Mouse (Mus musculus) gastrocnemius, adult 2 months (tissue): Measurements from ENCODE around the gene Ank. TPM values are rescaled to one million over a fixed set of nuclear protein-coding genes. Genes with fewer than 3 reads are reported as not detected.
A peak's percentile ranks its signal among the peaks of the same experiment; 100 is the strongest.

Experiments
- DNase-seq: peaks from one replicate; pipeline ENCODE4 v3.0.0; 2022
- H3K27ac ChIP-seq: fragments of 200-600 bp; 2 replicates; pipeline ENCODE4 v1.8.1; 2022; ENCODE audit warnings: mild to moderate bottlenecking
- H3K4me3 ChIP-seq: fragments of 200-600 bp; 2 replicates; pipeline ENCODE4 v1.8.1; 2022; ENCODE audit warnings: mild to moderate bottlenecking, moderate library complexity
- CTCF ChIP-seq: fragments of 200-600 bp; IDR thresholded peaks from 2 replicates; pipeline ENCODE4 v1.8.1; 2022; ENCODE audit warnings: antibody characterized with exemption, mild to moderate bottlenecking, moderate library complexity
- intact Hi-C: fragments of 180-260 bp; cut with DNase I; formaldehyde crosslinking; loops from one replicate; pipeline ENCODE4 v1.15.1; 2025
- total RNA-seq, 2 experiments: library from RNA; stranded (reverse); gene quantifications; 2 replicates each; pipeline ENCODE4 v1.2.3; 2021

Ank gene
- total RNA-seq, 2 experiments from 2014 or later = 134 to 142 TPM

DNA sequence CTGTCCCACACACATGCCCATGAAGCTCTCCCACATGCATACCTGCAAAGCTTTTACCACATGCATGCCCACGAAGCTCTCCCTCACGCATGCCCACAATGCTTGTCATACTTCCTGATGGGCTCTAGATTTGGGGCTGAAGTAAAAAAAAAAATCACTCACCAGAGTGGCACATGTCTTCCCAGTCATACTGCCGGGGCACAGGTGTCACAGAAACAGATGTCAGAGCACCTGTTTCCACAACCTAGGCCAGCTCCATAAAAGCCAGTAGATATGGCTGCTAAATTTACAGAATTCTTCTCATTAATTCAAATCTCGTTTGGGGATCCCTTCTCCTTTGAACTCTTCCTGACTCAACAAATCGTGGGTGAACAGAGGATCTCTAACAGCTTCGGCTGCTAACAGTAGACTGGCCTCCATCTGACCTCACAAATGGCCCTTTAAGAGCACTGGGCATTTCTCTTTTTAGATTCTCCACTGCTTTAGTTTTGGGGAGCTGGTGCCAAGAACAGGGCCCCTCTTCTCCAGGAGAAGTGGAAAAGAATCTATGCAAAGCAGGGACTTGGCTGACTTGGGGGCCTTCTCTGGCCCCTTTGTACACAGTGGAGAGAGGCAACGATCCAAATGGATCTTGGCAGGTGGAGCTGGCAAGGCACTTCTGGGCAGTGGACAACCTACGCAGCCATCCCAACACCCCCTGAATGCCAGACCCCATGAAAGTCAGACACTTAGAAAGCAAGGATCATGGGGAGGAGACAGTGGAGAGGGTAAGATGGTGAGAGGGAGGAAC lies 108.7 kb downstream of the Ank start:
- TF ChIP-seq CTCF = no peak
- DNase-seq = no peak
- Histone ChIP-seq H3K27ac (peak overlapping the region; percentile 16), H3K4me3 (no peak overlapping the region)
- intact Hi-C loops = no loop called here

DNA sequence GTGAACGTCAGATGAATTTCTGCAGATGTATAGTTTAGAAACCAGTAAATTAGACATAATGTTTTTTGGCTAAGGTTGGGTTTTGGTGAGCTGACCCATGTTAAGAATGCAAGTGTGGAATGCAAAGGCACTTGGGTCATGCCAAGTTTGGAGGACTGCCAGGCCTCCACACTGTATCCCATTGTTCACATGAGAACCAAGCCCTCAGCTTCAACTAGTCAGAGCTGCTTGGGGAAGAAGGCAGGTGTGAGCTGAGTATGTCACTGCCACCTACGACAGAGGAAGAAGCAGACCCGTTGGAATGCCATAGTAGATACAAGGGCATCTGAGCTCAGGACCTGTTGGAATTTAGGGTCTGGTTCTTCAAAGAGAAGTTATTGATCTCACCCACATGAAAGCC lies 109.5 kb downstream of the Ank start:
- intact Hi-C loops = no loop called here
- DNase-seq = no peak
- no peak for TF ChIP-seq CTCF
- H3K27ac ChIP-seq = peak overlapping the region; percentile 16; the same call in 1 of the 2 replicates
- H3K4me3 ChIP-seq = no peak overlapping the region

DNA sequence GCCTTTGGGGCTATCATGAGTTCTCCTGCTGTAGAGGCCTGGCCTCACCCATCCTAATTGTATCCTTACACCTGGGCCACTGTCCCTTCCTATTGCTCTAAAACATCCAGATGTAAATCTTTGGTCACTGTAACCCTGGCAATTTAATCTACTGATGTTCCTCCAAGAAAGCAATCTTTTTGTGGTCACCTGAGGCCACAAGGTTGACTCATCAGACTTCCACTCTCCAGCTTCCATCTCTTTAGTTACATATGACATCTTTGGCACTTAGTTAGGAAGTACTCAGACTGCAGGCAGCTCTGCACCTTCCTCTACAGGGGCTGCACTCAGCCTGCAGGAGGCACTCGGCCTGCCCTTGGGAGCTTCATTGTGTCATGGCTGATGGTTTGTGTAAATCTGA lies 110.4 kb downstream of the Ank start:
- Histone ChIP-seq H3K27ac (no peak overlapping the region), H3K4me3 (no peak overlapping the region)
- no peak for DNase-seq
- intact Hi-C loops = loop anchor here (1.0 kb wide), 1 partner anchor 108 kb away; no protein-coding TSS in a partner anchor
- TF ChIP-seq CTCF = no peak

DNA sequence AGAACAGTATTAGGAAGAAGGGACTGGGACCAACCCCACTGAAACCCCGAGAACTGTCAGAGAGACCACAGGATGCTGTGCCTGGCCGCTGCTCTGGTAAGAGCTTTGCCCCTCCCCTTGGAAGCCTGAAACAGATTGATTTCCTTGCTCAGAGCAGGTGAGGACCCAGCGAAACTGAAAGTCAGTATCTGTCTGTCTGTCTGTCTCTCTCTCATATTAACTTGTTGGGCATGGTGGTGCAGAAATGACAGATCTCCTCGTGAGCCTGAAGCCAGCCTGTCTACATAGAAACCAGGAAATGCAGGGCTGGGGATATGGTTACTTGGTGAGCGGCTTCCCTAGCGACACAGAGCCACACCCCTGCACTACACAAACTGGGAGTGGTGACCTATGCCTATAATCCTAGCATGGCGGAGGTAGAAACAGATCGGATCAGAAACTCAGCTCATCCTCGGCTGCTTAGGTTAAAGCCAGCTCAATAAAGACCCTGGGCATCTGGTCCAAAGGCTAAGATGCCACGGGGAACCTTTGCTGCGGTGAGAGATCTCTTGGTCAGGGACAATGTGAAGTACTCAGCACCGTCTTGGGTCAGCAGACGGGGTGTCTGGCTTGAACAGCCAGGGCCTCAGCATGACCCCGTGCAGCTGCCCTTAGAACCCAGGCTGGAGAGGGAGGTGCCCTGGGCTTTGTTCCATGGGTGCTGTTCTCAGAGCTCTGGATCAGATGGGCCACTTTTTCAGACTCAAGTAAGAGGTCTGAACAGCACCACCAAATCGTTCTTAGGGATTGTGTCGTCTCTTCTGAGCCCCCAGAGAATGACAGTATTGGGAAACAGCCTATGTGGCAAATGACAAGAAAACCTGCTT lies 111.7 kb downstream of the Ank start:
- intact Hi-C loops = loop anchor here (1.0 kb wide), 1 partner anchor 109 kb away; no protein-coding TSS in a partner anchor
- peak overlapping the region; percentile 59 for H3K27ac ChIP-seq

DNA sequence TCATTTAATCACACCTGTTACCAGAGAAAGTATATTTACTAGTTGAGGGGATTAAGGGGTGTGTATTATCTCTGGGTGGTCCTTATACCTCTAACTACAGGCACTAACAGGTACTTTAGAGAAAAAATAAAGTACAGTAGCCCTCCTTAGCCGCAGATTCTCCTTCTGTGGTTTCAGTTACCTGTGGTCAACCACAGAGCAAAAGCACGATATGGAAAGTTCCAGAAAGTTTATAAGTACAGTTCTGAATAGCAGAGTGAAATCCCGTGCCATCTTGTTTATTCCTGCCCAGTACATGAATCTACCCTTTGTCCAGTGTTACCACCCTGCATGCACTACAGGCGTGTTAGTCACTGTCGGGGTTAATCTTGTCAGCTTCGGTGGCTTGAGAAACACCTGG lies 112.4 kb downstream of the Ank start:
- TF ChIP-seq CTCF = no peak

More for the DNA sequence above, 111.7 kb downstream of the Ank start:
- H3K4me3 ChIP-seq = no peak overlapping the region
- no peak for TF ChIP-seq CTCF
- DNase-seq = no peak

DNA sequence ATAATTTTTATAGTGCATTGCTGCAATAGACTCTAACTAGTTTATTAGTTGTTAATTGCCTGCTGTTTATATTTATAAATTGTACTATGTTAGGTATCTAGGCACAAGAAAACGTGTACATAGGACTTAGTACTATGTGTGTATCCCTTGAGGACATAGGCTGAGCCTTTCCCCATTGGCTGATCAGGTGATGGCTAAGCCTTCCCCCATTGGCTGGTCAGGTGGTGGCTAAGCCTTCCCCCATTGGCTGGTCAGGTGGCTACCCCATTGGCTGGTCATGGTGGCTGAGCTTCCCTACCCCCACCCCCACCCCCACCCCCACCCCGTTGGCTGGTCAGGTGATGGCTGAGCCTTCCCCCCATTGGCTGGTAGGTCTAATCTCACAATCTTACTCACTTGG lies 113.4 kb downstream of the Ank start:
- intact Hi-C loops = no loop called here
- Histone ChIP-seq H3K4me3 (no peak overlapping the region), H3K27ac (peak overlapping the region; percentile 76; the same call in 1 of the 2 replicates)
- TF ChIP-seq CTCF = no peak
- no peak for DNase-seq

More for the DNA sequence above, 112.4 kb downstream of the Ank start:
- Histone ChIP-seq H3K4me3 (no peak overlapping the region), H3K27ac (peak overlapping the region; percentile 59)
- no peak for DNase-seq
- intact Hi-C loops = no loop called here

DNA sequence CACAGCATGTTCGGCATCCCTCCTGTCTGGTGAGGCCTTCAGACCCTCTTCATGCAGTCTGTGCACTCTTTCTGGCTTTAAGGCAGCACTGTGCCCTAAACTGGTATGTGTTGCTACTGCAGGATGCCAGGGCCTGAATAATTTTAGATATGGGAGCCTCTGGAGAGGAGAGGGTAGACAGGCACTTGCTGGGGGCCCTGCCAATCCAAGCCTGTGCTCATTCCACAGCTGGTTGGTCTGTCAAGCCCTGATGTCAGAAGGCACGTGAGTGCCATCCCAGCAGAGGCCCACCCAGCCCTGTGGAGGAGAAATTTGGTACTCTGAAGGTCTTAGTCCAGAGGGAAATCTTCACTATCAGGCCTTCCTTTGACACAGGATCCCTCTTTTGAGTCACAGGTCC lies 114.3 kb downstream of the Ank start:
- intact Hi-C loops = no loop called here
- DNase-seq = peak; percentile 63
- Histone ChIP-seq H3K4me3 (no peak overlapping the region), H3K27ac (peak overlapping the region; percentile 76)
- TF ChIP-seq CTCF = no peak

DNA sequence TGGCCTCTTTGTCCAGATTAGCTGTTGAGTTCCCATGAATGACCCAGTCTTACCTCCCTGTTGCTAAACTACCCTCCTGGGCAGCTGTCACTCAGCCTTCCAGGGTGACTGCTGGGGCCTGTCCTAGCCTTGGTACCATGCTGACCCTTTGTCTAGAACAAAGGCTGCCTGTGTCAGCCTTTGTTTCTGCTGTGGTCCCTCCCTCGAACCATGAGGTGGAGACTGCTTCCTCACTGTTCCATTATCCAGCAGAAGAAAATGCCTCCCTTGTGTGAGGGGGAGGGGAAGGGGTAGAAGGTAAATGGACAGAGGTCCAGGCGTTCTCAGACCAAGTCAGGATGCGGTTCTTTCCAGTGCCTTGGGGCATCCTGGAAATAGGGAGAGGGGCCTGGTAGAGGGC lies 115.2 kb downstream of the Ank start:
- no peak for TF ChIP-seq CTCF
- Histone ChIP-seq H3K27ac (peak overlapping the region; percentile 76), H3K4me3 (no peak overlapping the region)
- intact Hi-C loops = loop anchor here (2.0 kb wide), 1 partner anchor 115 kb away; the partner anchor contains the start of gene Ank
- no peak for DNase-seq

DNA sequence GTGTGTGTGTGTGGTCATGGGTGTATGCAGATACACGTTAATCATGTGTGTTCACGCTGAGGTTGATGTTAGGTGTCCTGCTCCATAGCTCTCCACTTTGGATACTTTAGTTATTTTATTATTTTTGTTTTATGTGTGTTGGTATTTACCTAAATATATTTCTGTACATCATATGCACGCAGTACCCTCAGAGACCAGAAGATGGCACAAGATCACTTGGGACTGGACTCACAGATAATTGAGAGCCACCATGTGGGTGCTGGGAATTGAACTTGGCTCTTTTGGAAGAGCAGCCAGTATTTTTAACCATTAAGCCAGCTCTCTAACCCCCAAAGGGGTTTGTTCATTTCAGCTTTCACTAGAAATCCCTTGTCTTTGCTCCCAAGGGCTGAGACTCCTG lies 116.0 kb downstream of the Ank start:
- H3K27ac ChIP-seq = no peak overlapping the region
- intact Hi-C loops = loop anchor here (2.0 kb wide), 1 partner anchor 116 kb away; the partner anchor contains the start of gene Ank
- H3K4me3 ChIP-seq = no peak overlapping the region
- TF ChIP-seq CTCF = peak; percentile 59
- DNase-seq = no peak

DNA sequence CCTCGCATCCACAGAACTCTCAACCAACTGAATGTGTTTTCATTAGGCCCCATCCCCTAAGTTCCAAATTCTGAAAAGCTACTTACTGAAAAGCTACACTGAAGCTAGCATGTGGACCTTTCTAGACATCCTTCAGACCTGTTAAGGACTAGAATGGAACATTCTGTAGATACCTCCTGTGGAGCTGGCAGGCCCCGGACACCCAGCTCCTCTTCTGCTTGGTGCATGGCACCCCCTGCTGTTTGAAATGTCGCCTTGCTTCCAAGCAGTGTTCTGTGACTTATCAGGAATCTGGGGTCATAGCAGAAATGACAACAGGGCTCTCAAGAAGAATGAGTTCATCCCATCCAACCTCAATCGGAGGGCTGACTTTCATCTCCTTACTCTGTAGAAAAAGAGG lies 116.6 kb downstream of the Ank start:
- intact Hi-C loops = loop anchor here (1.0 to 2.0 kb wide), 2 partner anchors 116 to 257 kb away; partner anchors contain the start of gene Ank

DNA sequence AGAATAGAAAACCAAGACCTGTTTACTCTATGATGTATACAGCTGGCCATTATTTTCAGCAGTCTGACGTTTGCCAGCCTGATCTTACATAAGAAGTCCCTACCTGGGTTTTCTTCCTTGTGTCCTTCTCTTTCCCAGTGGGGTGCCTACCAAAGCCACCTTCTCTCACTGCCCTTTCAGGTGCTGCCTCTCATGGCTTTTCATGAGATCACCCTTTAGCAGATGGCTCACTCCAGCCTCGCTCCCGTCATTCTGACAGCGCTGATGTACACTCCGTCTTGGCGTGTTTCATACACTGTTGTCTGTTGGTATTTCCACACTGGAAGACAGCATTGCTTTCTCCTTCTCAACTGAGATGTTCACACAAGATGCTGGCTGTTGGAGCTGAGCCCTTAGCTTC lies 117.1 kb downstream of the Ank start:
- DNase-seq = no peak
- intact Hi-C loops = loop anchor here (1.0 to 2.0 kb wide), 2 partner anchors 117 to 257 kb away; partner anchors contain the start of gene Ank
- no peak overlapping the region for H3K4me3 ChIP-seq
- H3K27ac ChIP-seq = peak overlapping the region; percentile 21; the same call in 1 of the 2 replicates
- TF ChIP-seq CTCF = no peak

More for the DNA sequence above, 116.6 kb downstream of the Ank start:
- Histone ChIP-seq H3K4me3 (no peak overlapping the region), H3K27ac (peak overlapping the region; percentile 21; the same call in 1 of the 2 replicates)
- TF ChIP-seq CTCF = peak; percentile 89
- DNase-seq = peak; percentile 81

DNA sequence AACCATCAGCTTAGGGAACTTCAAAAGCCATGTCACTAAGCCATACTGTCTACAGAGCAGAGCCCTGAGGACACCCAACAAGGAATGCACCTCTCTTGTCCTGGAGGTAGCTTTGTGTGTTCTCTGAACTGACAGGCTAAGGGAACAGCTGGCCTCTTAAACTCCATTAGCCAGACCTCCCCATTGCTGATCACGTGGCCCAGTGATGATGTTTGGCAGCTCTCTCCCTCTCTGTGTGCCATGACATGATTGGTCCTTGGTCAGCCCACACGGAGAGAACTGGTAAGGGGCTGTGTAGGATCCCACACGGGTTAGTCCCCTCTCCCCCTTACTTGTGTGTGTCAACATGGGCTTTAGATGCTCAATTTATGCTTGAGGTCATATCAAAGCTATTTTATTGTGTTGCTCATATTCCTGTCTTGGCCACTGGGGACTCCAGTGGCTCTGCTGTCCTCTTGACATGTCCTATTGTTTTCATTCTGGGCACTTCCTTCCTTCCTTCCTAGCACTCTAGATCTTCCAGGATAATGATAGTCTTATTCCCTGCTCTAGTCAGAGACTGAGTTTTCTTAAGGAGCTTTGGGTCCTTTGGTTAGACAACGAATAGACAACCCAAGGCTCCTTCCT lies 119.1 kb downstream of the Ank start:
- no peak for DNase-seq
- H3K27ac ChIP-seq = peak overlapping the region; percentile 55
- no peak overlapping the region for H3K4me3 ChIP-seq
- TF ChIP-seq CTCF = no peak
- intact Hi-C loops = no loop called here
